Mouse (Mus musculus): ENCODE data around the gene Rgs10.

- TF ChIP-seq JUND (conservative IDR thresholded peaks at IDR 0.05; ENCODE audit: low read depth, low read length) (no peak), CTCF (conservative IDR thresholded peaks at IDR 0.05 in 1 of 2, IDR thresholded peaks at IDR 0.05 in 1 of 2; ENCODE audit: low read depth in 2 of 2, low read length in 2 of 2) (no peak), KAT2A (IDR thresholded peaks at IDR 0.05; ENCODE audit: insufficient replicate concordance, low read length) (no peak), ZKSCAN1 (IDR thresholded peaks at IDR 0.05; ENCODE audit: borderline replicate concordance, low read depth, low read length) (no peak), EP300 (IDR thresholded peaks at IDR 0.05; ENCODE audit: low read length) (no peak), NRF1 (IDR thresholded peaks at IDR 0.05; ENCODE audit: low read depth, low read length) (no peak)
Measured at GRCm38 (mm10) chr7:128349751-128350150, 68.8 kb downstream of the Rgs10 start.

All from CH12.LX (cell line).